Mouse (Mus musculus): ENCODE results near the gene Acer1. TPM values are rescaled to one million over a fixed set of nuclear protein-coding genes. Genes with fewer than 3 reads are reported as not detected.

Gene Acer1
- polyA plus RNA-seq, 1 experiment from 2014 or later, result not detected

DNA sequence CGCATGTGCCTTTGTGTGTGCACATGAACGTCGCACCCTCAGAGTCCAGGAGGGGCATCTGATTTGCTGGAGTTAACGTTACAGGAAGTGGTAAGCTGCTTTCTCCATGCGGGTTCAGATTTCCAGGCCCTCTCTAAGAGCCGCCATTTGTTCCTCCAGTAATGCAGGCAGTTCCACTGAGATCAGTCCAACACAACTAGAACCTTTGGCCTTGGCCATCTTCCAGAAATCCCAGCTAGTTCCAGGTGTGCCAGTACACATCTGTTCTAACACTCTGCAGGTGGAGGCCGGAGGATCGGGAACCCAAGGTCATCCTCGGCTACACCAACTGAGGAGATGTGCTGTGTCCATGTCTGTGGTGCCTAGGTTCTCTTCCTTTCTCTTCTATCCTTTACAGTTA lies 3.0 kb upstream of the Acer1 start:
- Histone ChIP-seq H3K27ac (replicated peaks; ENCODE audit: low read depth, low read length) (no peak overlapping the region), H3K4me2 (ENCODE audit: low read length) (no peak overlapping the region), H3K4me3 (replicated peaks; ENCODE audit: low read depth, low read length) (no peak overlapping the region), H3K9ac (replicated peaks; ENCODE audit: low read length) (no peak overlapping the region), H3K36me3 (ENCODE audit: control insufficient read depth, insufficient read depth, low read length) (no peaks in the 10 kb centered on the region), H3K4me1 (ENCODE audit: control insufficient read depth, insufficient read depth, low read length) (no peaks in the 10 kb centered on the region), H3K9me3 (ENCODE audit: control insufficient read depth, low read length) (no peaks in the 10 kb centered on the region), H3K27me3 (ENCODE audit: control insufficient read depth, insufficient read depth, low read length) (no peaks in the 10 kb centered on the region)
- WGBS, result 81% methylated on average over 9 of the region's 9 CpGs
- ATAC-seq (ENCODE audit: low FRiP score, low TSS enrichment) (no peak), DNase-seq (no peak)

DNA sequence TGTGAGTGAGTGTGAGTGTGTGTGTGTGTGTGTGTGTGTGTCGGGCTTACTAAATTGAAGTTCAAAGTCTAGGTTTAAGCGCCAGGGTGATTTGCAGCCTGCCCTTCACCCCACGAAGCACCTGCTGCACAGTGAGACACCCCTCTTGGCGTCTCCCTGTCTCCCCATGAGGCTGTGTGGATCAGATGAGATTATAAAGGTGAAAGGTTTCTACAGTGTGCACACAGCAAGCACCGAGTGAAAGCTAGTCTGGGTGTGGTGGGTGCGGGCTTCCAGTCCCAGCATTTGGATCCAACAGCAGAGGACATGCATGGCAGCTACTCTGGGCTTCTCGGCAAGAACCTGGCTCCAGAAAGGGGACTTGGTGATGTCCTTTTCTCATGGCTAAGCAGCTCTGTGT lies 877 bp downstream of the Acer1 start:
- no peak overlapping the region for H3K9ac ChIP-seq (replicated peaks; ENCODE audit: low read length)
- no peaks in the 10 kb centered on the region for H3K27me3 ChIP-seq (ENCODE audit: control insufficient read depth, insufficient read depth, low read length)
- no peaks in the 10 kb centered on the region for H3K4me1 ChIP-seq (ENCODE audit: control insufficient read depth, insufficient read depth, low read length)
- no peaks in the 10 kb centered on the region for H3K9me3 ChIP-seq (ENCODE audit: control insufficient read depth, low read length)
- H3K36me3 ChIP-seq (ENCODE audit: control insufficient read depth, insufficient read depth, low read length), result no peaks in the 10 kb centered on the region
- ATAC-seq (ENCODE audit: low FRiP score, low TSS enrichment), result no peak
- H3K4me3 ChIP-seq (replicated peaks; ENCODE audit: low read depth, low read length), result no peak overlapping the region
- H3K27ac ChIP-seq (replicated peaks; ENCODE audit: low read depth, low read length), result no peak overlapping the region
- 82% methylated on average over 7 of the region's 7 CpGs for WGBS
- DNase-seq, result no peak
- H3K4me2 ChIP-seq (ENCODE audit: low read length), result no peak overlapping the region

DNA sequence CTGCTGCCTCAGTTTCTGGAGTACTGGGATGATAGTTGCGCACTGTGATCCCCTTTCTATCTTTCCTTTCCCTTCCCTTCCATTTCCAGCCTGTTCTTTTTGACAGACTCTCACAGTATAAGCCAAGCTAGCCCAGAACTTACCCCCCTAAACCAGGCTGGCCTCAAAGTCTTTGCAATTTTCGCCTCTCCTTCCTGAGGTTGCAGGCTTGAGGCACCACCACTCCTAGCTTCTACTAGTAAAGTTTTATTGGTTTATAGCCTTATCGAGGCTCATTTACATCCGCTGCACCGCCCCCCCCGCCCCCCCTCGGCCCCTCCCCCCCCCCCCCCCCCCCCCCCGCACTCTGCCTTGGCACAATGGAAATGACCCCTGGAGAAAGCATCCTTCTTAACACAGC lies 2.4 kb downstream of the Acer1 start:
- H3K27me3 ChIP-seq (ENCODE audit: control insufficient read depth, insufficient read depth, low read length), result no peaks in the 10 kb centered on the region
- no peaks in the 10 kb centered on the region for H3K4me1 ChIP-seq (ENCODE audit: control insufficient read depth, insufficient read depth, low read length)
- no peaks in the 10 kb centered on the region for H3K36me3 ChIP-seq (ENCODE audit: control insufficient read depth, insufficient read depth, low read length)
- H3K9me3 ChIP-seq (ENCODE audit: control insufficient read depth, low read length), result no peaks in the 10 kb centered on the region
- no peak for DNase-seq
- H3K27ac ChIP-seq (replicated peaks; ENCODE audit: low read depth, low read length), result no peak overlapping the region
- WGBS, result 38% methylated on average over 7 of the region's 8 CpGs
- no peak overlapping the region for H3K4me2 ChIP-seq (ENCODE audit: low read length)
- no peak overlapping the region for H3K4me3 ChIP-seq (replicated peaks; ENCODE audit: low read depth, low read length)
- H3K9ac ChIP-seq (replicated peaks; ENCODE audit: low read length), result no peak overlapping the region
- no peak for ATAC-seq (ENCODE audit: low FRiP score, low TSS enrichment)

DNA sequence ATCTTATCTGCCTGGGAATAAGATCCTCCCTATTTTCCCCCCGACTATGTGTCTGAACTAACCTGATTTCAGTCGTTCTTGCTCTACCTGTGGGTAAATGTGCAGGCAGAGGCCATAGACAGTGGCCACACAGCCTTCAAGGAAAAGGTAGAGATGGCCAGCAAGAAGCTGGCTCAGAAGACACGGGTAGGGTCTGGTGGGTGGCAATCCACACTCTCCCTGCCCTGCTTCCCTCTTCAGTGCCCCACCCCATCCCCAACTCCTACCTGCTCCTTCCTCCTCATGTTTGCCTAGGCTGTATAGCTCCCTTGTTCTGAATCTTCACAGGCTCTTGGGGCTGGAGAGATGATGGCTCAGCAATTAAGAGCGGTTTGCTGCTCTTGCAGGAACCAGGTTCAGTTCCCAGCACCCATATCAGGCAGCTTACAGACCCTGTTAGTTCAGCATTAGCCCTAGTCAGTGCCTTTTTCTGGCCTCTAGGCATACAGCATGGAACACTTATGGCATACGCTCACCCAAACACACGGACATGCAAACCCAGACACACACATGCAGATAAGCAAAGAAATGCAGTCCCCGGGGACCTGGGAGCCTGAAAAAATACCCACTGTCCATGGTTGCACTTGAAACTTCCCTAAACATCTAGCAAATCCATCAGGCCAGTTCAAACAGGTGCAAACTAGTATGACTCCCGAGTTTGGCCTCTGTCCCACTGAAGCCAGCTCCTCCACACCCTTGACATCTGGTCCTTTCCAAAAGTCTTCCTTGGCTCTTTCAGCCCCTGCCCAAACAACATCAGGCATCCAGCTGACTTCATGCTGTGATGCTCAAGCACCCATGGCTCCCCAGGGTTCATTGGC lies 5.2 kb downstream of the Acer1 start:
- Histone ChIP-seq H3K4me3 (replicated peaks; ENCODE audit: low read depth, low read length) (no peak overlapping the region), H3K27ac (replicated peaks; ENCODE audit: low read depth, low read length) (no peak overlapping the region), H3K36me3 (ENCODE audit: control insufficient read depth, insufficient read depth, low read length) (no peaks in the 10 kb centered on the region), H3K9me3 (ENCODE audit: control insufficient read depth, low read length) (no peaks in the 10 kb centered on the region), H3K4me2 (ENCODE audit: low read length) (no peak overlapping the region), H3K9ac (replicated peaks; ENCODE audit: low read length) (no peak overlapping the region), H3K4me1 (ENCODE audit: control insufficient read depth, insufficient read depth, low read length) (no peaks in the 10 kb centered on the region), H3K27me3 (ENCODE audit: control insufficient read depth, insufficient read depth, low read length) (no peaks in the 10 kb centered on the region)
- 80% methylated on average over 8 of the region's 8 CpGs for WGBS
- ATAC-seq (ENCODE audit: low FRiP score, low TSS enrichment), result no peak
- no peak for DNase-seq

DNA sequence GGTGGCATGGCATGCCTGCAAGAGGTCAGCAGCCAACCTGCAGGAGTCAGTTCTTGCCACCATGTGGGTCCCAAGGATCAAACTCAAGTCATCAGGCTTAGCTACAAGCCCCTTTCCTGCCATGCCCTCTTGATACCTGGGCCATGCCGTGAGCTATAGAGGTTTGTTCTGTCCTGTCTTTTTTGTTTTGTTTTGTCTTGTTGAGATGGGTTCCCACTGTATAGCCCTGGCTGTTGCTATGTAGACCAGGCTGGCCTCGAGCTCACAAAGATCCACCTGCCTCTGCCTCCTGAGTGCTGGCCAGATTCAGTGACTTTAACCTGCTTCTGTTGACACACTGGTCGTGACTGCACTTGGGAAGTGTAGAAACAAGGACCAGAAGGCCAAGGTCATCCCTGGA lies 6.5 kb downstream of the Acer1 start:
- Histone ChIP-seq H3K4me1 (ENCODE audit: control insufficient read depth, insufficient read depth, low read length) (no peaks in the 10 kb centered on the region), H3K4me3 (replicated peaks; ENCODE audit: low read depth, low read length) (no peak overlapping the region), H3K9ac (replicated peaks; ENCODE audit: low read length) (no peak overlapping the region), H3K27me3 (ENCODE audit: control insufficient read depth, insufficient read depth, low read length) (no peaks in the 10 kb centered on the region), H3K4me2 (ENCODE audit: low read length) (no peak overlapping the region), H3K9me3 (ENCODE audit: control insufficient read depth, low read length) (no peaks in the 10 kb centered on the region), H3K36me3 (ENCODE audit: control insufficient read depth, insufficient read depth, low read length) (no peaks in the 10 kb centered on the region), H3K27ac (replicated peaks; ENCODE audit: low read depth, low read length) (no peak overlapping the region)
- 77% methylated on average over 3 of the region's 3 CpGs for WGBS
- ATAC-seq (ENCODE audit: low FRiP score, low TSS enrichment) (no peak), DNase-seq (no peak)

DNA sequence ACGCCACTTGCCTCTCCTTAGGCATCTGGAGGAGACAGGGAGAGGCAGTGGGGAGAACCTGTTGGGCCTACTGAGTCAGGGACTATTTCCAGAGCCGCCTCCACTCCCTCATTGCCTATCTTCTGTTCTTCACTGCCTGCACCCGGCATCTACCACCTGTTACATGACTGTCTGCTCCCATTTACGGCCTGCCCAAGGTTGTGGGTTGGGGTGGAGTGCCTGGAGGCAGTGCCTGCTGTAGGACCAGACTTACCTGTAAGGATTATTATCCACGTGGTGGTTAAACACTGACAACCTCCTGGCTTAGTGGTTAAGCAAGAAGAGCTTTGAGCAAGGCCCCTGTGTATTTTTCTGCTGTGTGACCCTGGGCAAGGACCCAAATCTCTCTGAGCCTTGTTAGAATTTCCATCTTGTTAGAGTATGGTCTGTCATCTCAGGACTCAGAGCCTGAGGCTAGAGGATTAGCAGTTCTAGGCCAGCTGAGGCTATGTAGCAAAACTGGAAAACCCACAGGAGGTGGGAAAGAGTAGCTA lies 7.2 kb downstream of the Acer1 start:
- Histone ChIP-seq H3K4me3 (replicated peaks; ENCODE audit: low read depth, low read length) (no peak overlapping the region), H3K36me3 (ENCODE audit: control insufficient read depth, insufficient read depth, low read length) (no peaks in the 10 kb centered on the region), H3K4me1 (ENCODE audit: control insufficient read depth, insufficient read depth, low read length) (no peaks in the 10 kb centered on the region), H3K27ac (replicated peaks; ENCODE audit: low read depth, low read length) (no peak overlapping the region), H3K4me2 (ENCODE audit: low read length) (no peak overlapping the region), H3K9ac (replicated peaks; ENCODE audit: low read length) (no peak overlapping the region), H3K9me3 (ENCODE audit: control insufficient read depth, low read length) (no peaks in the 10 kb centered on the region), H3K27me3 (ENCODE audit: control insufficient read depth, insufficient read depth, low read length) (no peaks in the 10 kb centered on the region)
- WGBS, result 83% methylated on average over 5 of the region's 5 CpGs
- DNase-seq, result no peak
- ATAC-seq (ENCODE audit: low FRiP score, low TSS enrichment), result no peak

DNA sequence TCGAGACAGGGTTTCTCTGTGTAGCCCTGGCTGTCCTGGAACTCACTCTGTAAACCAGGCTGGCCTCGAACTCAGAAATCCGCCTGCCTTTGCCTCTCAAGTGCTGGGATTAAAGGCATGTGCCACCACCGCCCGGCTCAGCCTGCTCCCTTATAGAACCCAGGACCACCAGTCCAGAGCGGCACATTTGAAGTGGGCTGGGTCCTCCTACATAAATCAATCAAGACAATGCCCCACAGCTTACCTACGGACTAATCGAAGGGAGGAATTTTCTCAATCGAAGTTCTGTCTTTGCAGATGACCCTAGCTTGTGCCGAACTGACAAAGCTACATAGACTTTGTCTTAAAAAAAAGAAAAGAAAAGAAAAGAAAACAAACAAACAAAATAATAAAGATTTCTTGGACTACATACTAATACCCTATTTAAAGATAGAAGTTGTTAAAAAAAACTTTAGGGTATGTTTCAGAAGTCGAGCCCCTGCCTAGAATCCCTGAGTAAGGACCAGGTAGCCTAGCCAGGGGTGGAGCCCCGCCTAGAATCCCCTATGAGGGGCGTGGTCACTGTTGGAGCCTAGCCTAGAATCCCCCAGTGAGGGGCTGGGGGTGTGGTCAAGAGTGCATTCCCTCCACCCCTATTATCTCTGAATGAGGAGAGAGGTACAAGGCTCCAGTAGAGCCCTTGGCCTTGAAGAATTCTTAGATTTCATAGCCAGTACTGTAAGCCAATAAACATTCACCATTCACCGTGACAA lies 7.8 kb downstream of the Acer1 start:
- H3K9ac ChIP-seq (replicated peaks; ENCODE audit: low read length), result no peak overlapping the region
- H3K27ac ChIP-seq (replicated peaks; ENCODE audit: low read depth, low read length), result no peak overlapping the region
- no peak for ATAC-seq (ENCODE audit: low FRiP score, low TSS enrichment)
- no peaks in the 10 kb centered on the region for H3K27me3 ChIP-seq (ENCODE audit: control insufficient read depth, insufficient read depth, low read length)
- WGBS, result 63% methylated on average over 13 of the region's 14 CpGs
- no peaks in the 10 kb centered on the region for H3K9me3 ChIP-seq (ENCODE audit: control insufficient read depth, low read length)
- no peaks in the 10 kb centered on the region for H3K4me1 ChIP-seq (ENCODE audit: control insufficient read depth, insufficient read depth, low read length)
- DNase-seq, result no peak
- H3K4me2 ChIP-seq (ENCODE audit: low read length), result no peak overlapping the region
- H3K36me3 ChIP-seq (ENCODE audit: control insufficient read depth, insufficient read depth, low read length), result no peaks in the 10 kb centered on the region
- no peak overlapping the region for H3K4me3 ChIP-seq (replicated peaks; ENCODE audit: low read depth, low read length)

DNA sequence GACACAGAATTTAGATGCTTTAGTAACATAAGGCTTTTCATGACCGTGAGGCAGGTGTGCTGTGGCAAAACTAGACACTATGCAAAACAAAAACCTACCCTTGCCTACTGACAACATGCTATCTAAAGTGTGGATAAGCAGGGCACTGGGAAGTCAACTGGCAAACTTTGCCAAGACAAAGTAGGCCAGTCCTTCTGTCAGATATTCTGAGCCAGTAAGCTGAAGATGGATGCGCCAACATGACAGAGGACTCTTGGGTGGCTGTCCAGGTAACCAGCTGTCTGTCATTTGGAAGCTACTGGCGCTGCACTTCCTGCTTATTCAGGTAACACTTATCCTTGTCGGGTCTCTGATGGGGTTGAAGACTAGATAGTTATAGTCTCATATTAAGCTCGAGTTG lies 11.8 kb downstream of the Acer1 start:
- no peak overlapping the region for H3K27ac ChIP-seq (replicated peaks; ENCODE audit: low read depth, low read length)
- no peaks in the 10 kb centered on the region for H3K27me3 ChIP-seq (ENCODE audit: control insufficient read depth, insufficient read depth, low read length)
- H3K4me1 ChIP-seq (ENCODE audit: control insufficient read depth, insufficient read depth, low read length), result no peaks in the 10 kb centered on the region
- WGBS, result 67% methylated on average over 5 of the region's 5 CpGs
- no peaks in the 10 kb centered on the region for H3K9me3 ChIP-seq (ENCODE audit: control insufficient read depth, low read length)
- no peak overlapping the region for H3K4me3 ChIP-seq (replicated peaks; ENCODE audit: low read depth, low read length)
- ATAC-seq (ENCODE audit: low FRiP score, low TSS enrichment) (no peak), DNase-seq (no peak)
- H3K9ac ChIP-seq (replicated peaks; ENCODE audit: low read length), result no peak overlapping the region
- H3K36me3 ChIP-seq (ENCODE audit: control insufficient read depth, insufficient read depth, low read length), result no peaks in the 10 kb centered on the region
- no peak overlapping the region for H3K4me2 ChIP-seq (ENCODE audit: low read length)
